Mouse (Mus musculus): ENCODE results near the gene Tsnaxip1. TPM values are rescaled to one million over a fixed set of nuclear protein-coding genes. Genes with fewer than 3 reads are reported as not detected.

The Tsnaxip1 gene
- polyA plus RNA-seq, 1 experiment, result 0.14 TPM

- Histone ChIP-seq H3K27ac (ENCODE audit: insufficient read depth, low read length) (no peak overlapping the region), H3K4me1 (ENCODE audit: control insufficient read depth, insufficient read depth, insufficient read length) (peaks cover 9% of the 10 kb centered on the region; the same call in 1 of the 2 replicates), H3K36me3 (ENCODE audit: control insufficient read depth, insufficient read depth, low read length) (peaks cover 3% of the 10 kb centered on the region), H3K27me3 (ENCODE audit: control insufficient read depth, insufficient read depth, low read length) (no peaks in the 10 kb centered on the region), H3K4me3 (ENCODE audit: extremely low read depth, insufficient read depth, insufficient read length) (no peak overlapping the region)
- TF ChIP-seq POLR2A (IDR thresholded peaks at IDR 0.05; ENCODE audit: low read depth, low read length) (no peak), CTCF (IDR thresholded peaks at IDR 0.05; ENCODE audit: extremely low read depth, insufficient read depth, insufficient read length, insufficient replicate concordance) (no peak)
- DNase-seq (ENCODE audit: low read depth in 1 of 2, low spot score in 2 of 2), result no peak
- WGBS, result 82% methylated on average over 12 of the region's 12 CpGs
Measured at GRCm38 (mm10) chr8:105852146-105852729, 24.7 kb downstream of the Tsnaxip1 start.

- no peak for TF ChIP-seq CTCF (IDR thresholded peaks at IDR 0.05; ENCODE audit: extremely low read depth, insufficient read depth, insufficient read length, insufficient replicate concordance)
- H3K4me1 ChIP-seq (ENCODE audit: control insufficient read depth, insufficient read depth, insufficient read length), result peaks cover 9% of the 10 kb centered on the region; the same call in 1 of the 2 replicates
- H3K27me3 ChIP-seq (ENCODE audit: control insufficient read depth, insufficient read depth, low read length), result no peaks in the 10 kb centered on the region
- H3K36me3 ChIP-seq (ENCODE audit: control insufficient read depth, insufficient read depth, low read length), result peaks cover 3% of the 10 kb centered on the region
- no peak within 1 kb of the TSS for H3K27ac ChIP-seq (ENCODE audit: insufficient read depth, low read length)
- 92% methylated on average over 3 of the region's 3 CpGs for WGBS
- DNase-seq (ENCODE audit: low read depth in 1 of 2, low spot score in 2 of 2), result no peak
- no peak within 1 kb of the TSS for H3K4me3 ChIP-seq (ENCODE audit: extremely low read depth, insufficient read depth, insufficient read length)
Measured at GRCm38 (mm10) chr8:105853178-105853577, 25.6 kb downstream of the Tsnaxip1 start, which contains the start of gene Cenpt. Gene Cenpt (minus strand): TSS chr8:105853278.

- TF ChIP-seq POLR2A (IDR thresholded peaks at IDR 0.05; ENCODE audit: low read depth, low read length) (no peak), CTCF (IDR thresholded peaks at IDR 0.05; ENCODE audit: extremely low read depth, insufficient read depth, insufficient read length, insufficient replicate concordance) (no peak)
- Histone ChIP-seq H3K36me3 (ENCODE audit: control insufficient read depth, insufficient read depth, low read length) (no peaks in the 10 kb centered on the region), H3K4me1 (ENCODE audit: control insufficient read depth, insufficient read depth, insufficient read length) (peaks cover 9% of the 10 kb centered on the region; the same call in 1 of the 2 replicates), H3K27me3 (ENCODE audit: control insufficient read depth, insufficient read depth, low read length) (no peaks in the 10 kb centered on the region), H3K4me3 (ENCODE audit: extremely low read depth, insufficient read depth, insufficient read length) (no peak overlapping the region), H3K27ac (ENCODE audit: insufficient read depth, low read length) (no peak overlapping the region)
- DNase-seq (ENCODE audit: low read depth in 1 of 2, low spot score in 2 of 2), result no peak
- 36% methylated on average over 8 of the region's 8 CpGs for WGBS
Measured at GRCm38 (mm10) chr8:105854303-105854702, 26.8 kb downstream of the Tsnaxip1 start.

GRCm38 (mm10) chr8:105854715-105855216 is 27.2 kb downstream of the Tsnaxip1 start, which contains the start of gene Thap11:
Gene Thap11 (plus strand): TSS chr8:105855132.
- Histone ChIP-seq H3K27ac (ENCODE audit: insufficient read depth, low read length) (peak within 1 kb of the TSS; percentile 88), H3K36me3 (ENCODE audit: control insufficient read depth, insufficient read depth, low read length) (no peaks in the 10 kb centered on the region), H3K4me1 (ENCODE audit: control insufficient read depth, insufficient read depth, insufficient read length) (peaks cover 9% of the 10 kb centered on the region; the same call in 1 of the 2 replicates), H3K4me3 (ENCODE audit: extremely low read depth, insufficient read depth, insufficient read length) (peak within 1 kb of the TSS; percentile 95), H3K27me3 (ENCODE audit: control insufficient read depth, insufficient read depth, low read length) (no peaks in the 10 kb centered on the region)
- DNase-seq (ENCODE audit: low read depth in 1 of 2, low spot score in 2 of 2), result peak; percentile 87 to 94
- WGBS, result under 1% methylated on average over 43 of the region's 43 CpGs
- TF ChIP-seq POLR2A (IDR thresholded peaks at IDR 0.05; ENCODE audit: low read depth, low read length), result peak; percentile 29; the same call in 1 of the 2 replicates
- peak; percentile 91 for TF ChIP-seq CTCF (IDR thresholded peaks at IDR 0.05; ENCODE audit: extremely low read depth, insufficient read depth, insufficient read length, insufficient replicate concordance)

- no peaks in the 10 kb centered on the region for H3K36me3 ChIP-seq (ENCODE audit: control insufficient read depth, insufficient read depth, low read length)
- H3K4me3 ChIP-seq (ENCODE audit: extremely low read depth, insufficient read depth, insufficient read length), result peak overlapping the region; percentile 95
- TF ChIP-seq POLR2A (IDR thresholded peaks at IDR 0.05; ENCODE audit: low read depth, low read length) (no peak), CTCF (IDR thresholded peaks at IDR 0.05; ENCODE audit: extremely low read depth, insufficient read depth, insufficient read length, insufficient replicate concordance) (no peak)
- under 1% methylated on average over 71 of the region's 71 CpGs for WGBS
- no peaks in the 10 kb centered on the region for H3K27me3 ChIP-seq (ENCODE audit: control insufficient read depth, insufficient read depth, low read length)
- peak overlapping the region; percentile 42 for H3K27ac ChIP-seq (ENCODE audit: insufficient read depth, low read length)
- peak in 1 of 2 experiments; percentile 19 for DNase-seq (ENCODE audit: low read depth in 1 of 2, low spot score in 2 of 2)
- H3K4me1 ChIP-seq (ENCODE audit: control insufficient read depth, insufficient read depth, insufficient read length), result peaks cover 9% of the 10 kb centered on the region; the same call in 1 of the 2 replicates
Measured at GRCm38 (mm10) chr8:105855248-105856167, 28.0 kb downstream of the Tsnaxip1 start.

- no peak for TF ChIP-seq CTCF (IDR thresholded peaks at IDR 0.05; ENCODE audit: extremely low read depth, insufficient read depth, insufficient read length, insufficient replicate concordance)
- no peak for TF ChIP-seq POLR2A (IDR thresholded peaks at IDR 0.05; ENCODE audit: low read depth, low read length)
- H3K4me3 ChIP-seq (ENCODE audit: extremely low read depth, insufficient read depth, insufficient read length), result peak overlapping the region; percentile 95
- no peaks in the 10 kb centered on the region for H3K36me3 ChIP-seq (ENCODE audit: control insufficient read depth, insufficient read depth, low read length)
- H3K27me3 ChIP-seq (ENCODE audit: control insufficient read depth, insufficient read depth, low read length), result no peaks in the 10 kb centered on the region
- WGBS, result 34% methylated on average over 15 of the region's 15 CpGs
- peaks cover 12% of the 10 kb centered on the region for H3K4me1 ChIP-seq (ENCODE audit: control insufficient read depth, insufficient read depth, insufficient read length)
- no peak overlapping the region for H3K27ac ChIP-seq (ENCODE audit: insufficient read depth, low read length)
- no peak for DNase-seq (ENCODE audit: low read depth in 1 of 2, low spot score in 2 of 2)
Measured at GRCm38 (mm10) chr8:105856168-105856835, 28.8 kb downstream of the Tsnaxip1 start.
